Mouse (Mus musculus): ENCODE measurements around the gene Rsad2.
A peak's percentile ranks its signal among the peaks of the same experiment; 100 is the strongest.
"Not testable (repeated sequence)": the region's sequence is repeated elsewhere in the genome, so short reads cannot be mapped to it uniquely, and the experiment has no call there.

Rsad2 gene

GRCm38 (mm10) chr12:26446377-26447045 lies 9.7 kb downstream of the Rsad2 start:
- no peak for DNase-seq (ENCODE audit: low spot score in 2 of 2)

- DNase-seq (ENCODE audit: low spot score in 2 of 2), result no peak
Observed at GRCm38 (mm10) chr12:26444511-26444910, 11.7 kb downstream of the Rsad2 start.

GRCm38 (mm10) chr12:26444054-26444453 lies 12.2 kb downstream of the Rsad2 start:
- DNase-seq (ENCODE audit: low spot score in 2 of 2), result peak; percentile 46 to 81

GRCm38 (mm10) chr12:26439366-26439765 lies 16.9 kb downstream of the Rsad2 start:
- DNase-seq (ENCODE audit: low spot score in 2 of 2), result no peak

GRCm38 (mm10) chr12:26437950-26438349 lies 18.3 kb downstream of the Rsad2 start:
- DNase-seq (ENCODE audit: low spot score in 2 of 2), result no peak

GRCm38 (mm10) chr12:26436334-26436733 lies 19.9 kb downstream of the Rsad2 start:
- no peak for DNase-seq (ENCODE audit: low spot score in 2 of 2)

GRCm38 (mm10) chr12:26428771-26429170 lies 27.5 kb downstream of the Rsad2 start:
- DNase-seq (ENCODE audit: low spot score in 2 of 2), result not testable (repeated sequence)

- DNase-seq (ENCODE audit: low spot score in 2 of 2), result no peak
Observed at GRCm38 (mm10) chr12:26424841-26425240, 31.4 kb downstream of the Rsad2 start.

- DNase-seq (ENCODE audit: low spot score in 2 of 2), result no peak
Observed at GRCm38 (mm10) chr12:26418322-26418721, 37.9 kb downstream of the Rsad2 start.

GRCm38 (mm10) chr12:26416636-26417295 lies 39.5 kb downstream of the Rsad2 start:
- no peak for DNase-seq (ENCODE audit: low spot score in 2 of 2)

GRCm38 (mm10) chr12:26415104-26415771 lies 41.0 kb downstream of the Rsad2 start, which contains the start of gene Rnf144a:
Rnf144a (minus strand) TSS chr12:26415254.
- peak; percentile 79 to 93 for DNase-seq (ENCODE audit: low spot score in 2 of 2)

GRCm38 (mm10) chr12:26414451-26415103 lies 41.7 kb downstream of the Rsad2 start:
- peak in 1 of 2 experiments; percentile 61 for DNase-seq (ENCODE audit: low spot score in 2 of 2)

- no peak for DNase-seq (ENCODE audit: low spot score in 2 of 2)
Observed at GRCm38 (mm10) chr12:26413961-26414411, 42.3 kb downstream of the Rsad2 start.

- DNase-seq (ENCODE audit: low spot score in 2 of 2), result no peak
Observed at GRCm38 (mm10) chr12:26412802-26413201, 43.5 kb downstream of the Rsad2 start.

- DNase-seq (ENCODE audit: low spot score in 2 of 2), result no peak
Observed at GRCm38 (mm10) chr12:26411841-26412450, 44.3 kb downstream of the Rsad2 start.

- no peak for DNase-seq (ENCODE audit: low spot score in 2 of 2)
Observed at GRCm38 (mm10) chr12:26410443-26410842, 45.8 kb downstream of the Rsad2 start.

GRCm38 (mm10) chr12:26408707-26409106 lies 47.5 kb downstream of the Rsad2 start:
- DNase-seq (ENCODE audit: low spot score in 2 of 2), result no peak

GRCm38 (mm10) chr12:26404781-26405702 lies 51.2 kb downstream of the Rsad2 start:
- DNase-seq (ENCODE audit: low spot score in 2 of 2), result peak in 1 of 2 experiments; percentile 44

- DNase-seq (ENCODE audit: low spot score in 2 of 2), result peak in 1 of 2 experiments; percentile 63
Observed at GRCm38 (mm10) chr12:26403372-26404125, 52.7 kb downstream of the Rsad2 start.
